Mouse (Mus musculus) neutrophil, adult 5-6 weeks (primary cell): ENCODE results near the gene Abcg1. TPM values are rescaled to one million over a fixed set of nuclear protein-coding genes. Genes with fewer than 3 reads are reported as not detected.

ENCODE experiments used
- ATAC-seq: fragments of 151-379, 151-347 bp; 2 replicates; pipeline ENCODE4 v1.8.0; 2017; ENCODE audit warnings: mild to moderate bottlenecking, moderate TSS enrichment; ENCODE audit not compliant: insufficient number of reproducible peaks, poor library complexity, low FRiP score, severe bottlenecking; ENCODE audit errors: extremely low read depth
- total RNA-seq: library from RNA; stranded (forward); fragments of 200-1000 nt; gene quantifications from 2 replicates; pipeline ENCODE4 v1.2.3, GENCODE M21; 2017

Abcg1 gene
- total RNA-seq, 1 experiment from 2014 or later, result 90.7 TPM

DNA sequence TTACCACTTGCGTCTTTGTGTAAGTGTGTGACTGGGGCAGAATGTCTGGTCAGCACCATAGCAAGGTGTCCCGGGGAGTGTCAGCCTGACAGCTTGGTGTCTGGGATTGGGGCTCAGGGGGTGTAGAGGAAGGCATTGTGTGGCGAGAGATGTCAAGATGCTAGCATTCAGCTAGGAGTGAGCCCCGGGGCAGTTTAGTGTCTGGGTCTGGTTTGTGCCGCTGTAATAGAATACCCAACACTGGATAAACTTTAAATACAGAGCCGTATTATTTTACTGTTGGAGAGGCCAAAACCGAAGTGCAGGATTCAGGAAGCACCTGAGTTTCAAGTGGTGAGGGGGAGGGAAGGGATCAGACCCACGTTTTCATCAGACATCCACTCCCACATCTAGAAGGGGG lies 20.1 kb upstream of the Abcg1 start:
- no peak for ATAC-seq

DNA sequence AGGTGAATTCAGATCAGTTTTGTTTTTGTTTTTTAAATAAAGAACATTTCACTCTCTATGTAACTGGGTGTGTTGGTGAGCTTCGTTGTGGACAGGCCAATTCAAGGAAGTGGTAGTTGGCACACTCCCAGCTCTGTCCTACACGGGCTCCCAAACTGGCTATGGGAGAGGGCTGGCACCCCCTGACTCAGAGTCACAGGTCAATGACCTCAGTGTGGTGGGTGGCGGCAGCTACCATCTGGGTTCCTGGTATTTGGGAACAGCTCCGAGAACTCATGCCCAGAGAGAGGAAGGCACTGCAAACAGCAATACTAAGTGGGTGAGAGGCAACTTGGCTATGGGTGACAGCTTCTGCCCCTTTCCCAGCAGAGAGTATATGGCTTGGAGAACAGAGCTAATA lies 19.1 kb upstream of the Abcg1 start:
- ATAC-seq, result no peak; the same call in 1 of the 2 replicates

DNA sequence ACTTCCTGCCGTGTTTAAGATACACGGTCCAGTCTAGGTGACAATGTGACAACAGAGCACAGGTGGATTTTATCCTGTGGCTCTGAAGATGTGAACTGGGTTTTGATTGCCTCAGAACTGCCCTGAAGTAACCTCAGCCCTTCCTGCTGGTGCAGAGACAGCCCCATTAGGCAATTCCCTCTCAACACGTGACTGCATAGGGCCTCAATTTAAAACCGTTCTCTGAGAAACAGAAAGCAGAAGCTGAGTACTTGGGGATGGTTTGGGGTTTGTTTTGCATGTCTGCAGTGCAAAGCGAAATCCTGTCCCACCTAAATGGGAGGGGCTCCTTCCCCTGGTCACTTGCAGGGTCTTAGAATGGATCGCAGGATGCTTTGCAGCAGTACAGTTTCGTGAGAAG lies 17.8 kb upstream of the Abcg1 start:
- ATAC-seq, result peak; percentile 94

DNA sequence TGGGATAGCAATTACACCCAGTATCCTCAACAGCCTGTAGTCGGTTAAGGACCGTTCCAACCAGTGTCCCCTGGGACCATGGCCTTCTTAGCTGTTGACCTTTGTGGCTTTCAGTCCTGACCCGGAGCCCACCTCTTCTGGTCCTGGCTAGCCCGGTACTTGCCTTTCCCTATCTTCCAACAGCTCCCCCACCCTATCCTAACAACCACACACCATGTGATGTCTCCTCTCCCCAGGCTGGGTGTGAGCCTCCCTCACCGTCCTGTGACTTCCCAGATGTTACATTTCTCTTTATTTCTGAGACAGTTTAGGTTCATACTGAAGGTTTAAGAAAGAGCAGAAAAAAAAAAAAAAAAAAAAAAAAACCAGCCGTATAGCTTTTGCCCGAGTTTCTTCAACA lies 17.1 kb upstream of the Abcg1 start:
- ATAC-seq, result no peak

DNA sequence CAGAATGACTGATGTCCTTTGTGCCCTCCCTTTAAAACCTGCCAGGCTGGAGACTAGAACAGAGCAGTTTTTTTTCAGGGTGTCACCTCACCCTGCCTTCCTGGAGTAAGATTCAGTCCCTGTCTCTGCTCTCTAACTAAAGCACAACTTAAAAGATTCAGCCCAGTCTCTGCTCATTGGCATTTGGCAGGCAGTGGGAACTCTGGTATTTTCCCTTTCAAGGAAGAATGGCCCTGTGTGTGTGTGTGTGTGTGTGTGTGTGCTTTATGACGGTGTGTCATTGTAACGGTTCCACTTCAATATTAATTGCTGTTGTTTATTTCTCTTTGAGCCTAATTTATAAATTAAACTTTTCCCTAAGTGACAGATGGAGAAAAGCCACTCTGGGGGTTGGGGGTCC lies 14.7 kb upstream of the Abcg1 start:
- no peak for ATAC-seq

GRCm38 (mm10) chr17:31057891-31058744 lies 643 bp downstream of the Abcg1 start:
- ATAC-seq, result peak; percentile 28; the same call in 1 of the 2 replicates

DNA sequence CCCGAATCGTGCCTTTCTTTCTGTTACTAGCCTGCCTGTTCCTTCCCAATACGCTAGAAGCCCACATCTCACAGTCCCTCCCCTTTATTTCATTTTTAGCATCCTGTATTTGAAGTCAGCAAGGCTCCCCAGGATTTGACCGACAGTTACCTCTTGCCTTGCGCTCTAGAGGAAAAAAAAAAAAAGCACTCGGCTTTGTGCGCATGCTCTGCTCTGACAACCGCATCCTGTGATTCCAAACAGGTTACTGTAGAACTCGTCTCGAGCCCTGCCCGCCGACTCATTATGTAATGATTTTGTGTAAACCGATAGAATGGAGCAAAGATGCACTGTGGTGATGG lies 1.2 kb downstream of the Abcg1 start:
- peak; percentile 45 for ATAC-seq

DNA sequence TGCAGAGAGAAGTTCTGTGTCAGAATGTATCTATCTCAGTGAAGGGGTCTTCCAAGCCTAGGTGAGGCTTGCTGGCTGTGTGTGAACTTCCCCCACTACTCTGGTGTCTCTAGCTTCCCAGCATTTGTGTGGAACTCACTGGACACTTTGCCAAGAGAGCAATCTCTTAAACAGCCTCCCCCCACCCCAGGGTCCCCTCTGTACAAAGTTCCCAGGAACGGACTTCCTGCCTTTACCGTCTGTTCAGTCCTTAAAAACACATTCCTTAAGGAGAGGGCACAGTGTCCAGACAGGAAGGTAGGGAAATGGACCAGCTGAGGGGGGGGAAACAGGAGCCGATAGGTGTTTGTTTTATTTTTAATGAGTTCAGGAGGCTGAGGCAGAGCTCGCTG lies 2.7 kb downstream of the Abcg1 start:
- no peak for ATAC-seq

- ATAC-seq, result peak; percentile 39; the same call in 1 of the 2 replicates
These were observed 3.3 kb downstream of the Abcg1 start for GRCm38 (mm10) chr17:31060588-31061345.

DNA sequence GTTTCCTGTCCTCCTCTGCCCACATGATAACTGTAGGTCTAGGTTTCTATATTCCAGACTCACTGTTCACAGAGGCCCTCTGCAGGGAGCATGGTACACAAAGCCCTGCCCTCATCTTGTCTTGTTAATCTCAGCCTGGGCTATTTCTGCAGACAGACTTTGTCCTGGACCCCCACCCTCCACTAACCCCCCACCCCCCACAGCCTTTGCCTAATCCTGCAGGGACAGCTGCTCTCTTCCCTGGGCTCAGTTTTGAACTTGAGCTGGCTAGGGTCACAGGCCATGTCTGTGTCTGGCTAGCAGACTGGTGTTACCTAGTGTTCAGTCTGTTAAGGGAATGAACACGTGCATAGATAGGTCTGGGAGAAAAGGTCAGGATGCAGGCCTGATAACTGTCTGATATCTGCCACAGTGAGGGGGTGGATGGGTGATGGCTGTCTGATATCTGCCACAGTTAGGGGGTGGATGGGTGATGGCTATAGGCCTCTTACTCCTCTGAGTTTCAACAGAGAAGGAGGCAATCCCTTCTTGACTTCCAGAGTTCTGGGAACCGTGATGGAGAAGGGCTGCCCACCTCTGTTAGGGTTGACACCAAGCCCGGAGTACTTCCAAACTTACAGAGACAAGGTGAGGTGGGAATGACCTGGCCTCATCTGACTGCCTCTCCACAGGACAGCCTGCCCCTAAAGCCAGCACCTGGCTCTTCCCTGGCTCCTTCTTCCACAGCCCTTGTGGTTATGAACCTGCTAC lies 4.0 kb downstream of the Abcg1 start:
- ATAC-seq, result no peak

DNA sequence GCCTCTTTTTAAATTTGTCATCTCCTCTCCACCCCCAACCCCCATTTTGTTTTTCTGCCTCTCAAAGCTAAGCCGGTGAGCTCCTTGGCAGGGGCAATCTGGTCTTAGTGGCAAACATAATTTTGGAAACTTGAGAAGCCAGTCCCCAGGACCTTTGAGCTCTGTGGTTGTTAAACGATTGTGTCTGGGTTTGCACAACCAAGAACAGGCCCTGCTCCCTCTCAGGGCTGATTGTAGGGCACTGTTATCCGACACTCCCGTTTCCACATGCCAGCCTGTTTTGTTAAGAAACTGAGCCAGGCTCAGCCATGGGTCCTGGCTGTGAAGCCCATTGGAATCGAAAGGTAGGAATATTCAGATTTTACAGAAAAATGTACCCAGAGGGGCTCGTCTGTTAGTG lies 8.6 kb downstream of the Abcg1 start:
- ATAC-seq, result no peak

DNA sequence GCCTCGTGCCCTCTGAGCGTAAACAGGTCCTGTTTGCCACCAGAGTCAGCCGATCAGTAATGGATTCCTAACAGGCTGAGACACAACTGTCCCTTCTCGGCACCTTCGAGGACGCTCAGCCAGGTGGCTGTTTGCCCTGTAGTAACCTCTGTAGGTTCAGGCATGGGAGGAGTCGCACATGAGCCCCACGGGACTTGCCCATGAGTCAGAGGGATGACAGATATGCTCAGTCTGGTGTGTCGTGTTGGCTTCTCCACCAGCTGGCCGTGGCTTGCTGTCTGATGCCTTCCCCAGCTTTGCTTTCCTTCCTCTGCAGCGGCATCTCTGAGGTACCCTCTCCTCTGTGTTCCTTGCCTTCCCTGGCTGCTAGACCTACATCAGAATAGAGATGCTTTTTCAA lies 9.6 kb downstream of the Abcg1 start:
- peak; percentile 95 for ATAC-seq

DNA sequence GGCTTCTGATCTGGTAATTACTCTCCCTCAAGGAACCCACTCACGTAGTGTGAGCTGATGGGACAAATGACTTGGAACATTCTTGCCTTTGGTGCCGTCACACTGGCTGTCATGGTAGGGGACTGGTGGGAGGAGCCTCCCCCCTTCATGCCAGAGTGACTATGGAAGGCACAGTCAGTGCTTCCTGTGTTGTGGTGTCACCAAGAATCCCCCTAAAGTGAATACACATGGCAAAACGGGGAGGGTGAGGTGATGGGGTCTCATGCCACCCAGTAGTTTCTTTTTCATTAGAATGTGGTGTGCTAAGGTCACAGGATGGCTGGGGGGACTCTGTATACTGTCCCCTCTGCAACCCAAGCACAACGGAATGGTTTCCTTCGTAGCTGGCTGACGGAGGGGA lies 11.6 kb downstream of the Abcg1 start:
- no peak for ATAC-seq

GRCm38 (mm10) chr17:31069845-31070244 lies 12.4 kb downstream of the Abcg1 start:
- ATAC-seq, result no peak

GRCm38 (mm10) chr17:31070403-31071185 lies 13.1 kb downstream of the Abcg1 start:
- no peak for ATAC-seq

- ATAC-seq, result no peak
These were observed 14.2 kb downstream of the Abcg1 start for GRCm38 (mm10) chr17:31071421-31072301.

DNA sequence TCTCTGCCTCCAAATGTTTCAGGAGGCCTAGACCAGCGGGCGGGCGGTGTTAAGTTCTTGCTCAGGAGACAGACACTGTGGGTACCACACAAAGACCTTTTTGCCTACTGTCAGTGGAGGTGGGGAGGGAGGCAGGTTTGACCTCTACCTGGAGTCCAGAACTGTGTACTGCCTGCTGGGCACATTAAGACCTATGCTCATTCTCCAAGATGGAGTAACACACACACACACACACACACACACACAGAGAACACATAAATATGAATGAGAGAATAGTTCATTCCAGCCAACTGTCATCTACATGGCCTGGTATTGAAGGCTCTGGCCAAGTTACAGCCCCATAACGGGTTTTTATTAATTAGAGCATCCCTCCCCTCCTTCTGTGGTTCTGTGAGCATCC lies 15.4 kb downstream of the Abcg1 start:
- no peak for ATAC-seq
